Mouse (Mus musculus) left cerebral cortex, adult 9 months (tissue): ENCODE measurements around the gene Slc10a2.
"Not testable (repeated sequence)": the region's sequence is repeated elsewhere in the genome, so short reads cannot be mapped to it uniquely, and the experiment has no call there.

Source experiments
- DNase-seq, 2 experiments: peaks; one replicate each; pipeline ENCODE4 v3.0.0; 2022; ENCODE audit warnings: low spot score in 2 of 2

The Slc10a2 gene

GRCm38 (mm10) chr8:5105186-5105585, at the start of gene Slc10a2:
Gene Slc10a2 (minus strand): TSS chr8:5105351.
- no peak for DNase-seq

GRCm38 (mm10) chr8:5129322-5129829, 24.2 kb upstream of the Slc10a2 start:
- no peak for DNase-seq

- no peak for DNase-seq
These were observed 1.7 kb upstream of the Slc10a2 start for GRCm38 (mm10) chr8:5106855-5107254.

GRCm38 (mm10) chr8:5095392-5095791, 9.8 kb downstream of the Slc10a2 start:
- DNase-seq = no peak

- DNase-seq = not testable (repeated sequence)
These were observed 11.2 kb downstream of the Slc10a2 start for GRCm38 (mm10) chr8:5093991-5094390.

- no peak for DNase-seq
These were observed 31.4 kb downstream of the Slc10a2 start for GRCm38 (mm10) chr8:5073654-5074293.

- no peak for DNase-seq
These were observed 46.3 kb downstream of the Slc10a2 start for GRCm38 (mm10) chr8:5058888-5059287.

- DNase-seq = not testable (repeated sequence)
These were observed 60.7 kb downstream of the Slc10a2 start for GRCm38 (mm10) chr8:5044361-5044900.

- DNase-seq = no peak
These were observed 66.2 kb downstream of the Slc10a2 start for GRCm38 (mm10) chr8:5038811-5039561.
